Mouse (Mus musculus): ENCODE measurements around the gene Ppp3ca.

GRCm38 (mm10) chr3:136821993-136822392 lies 152.1 kb downstream of the Ppp3ca start:
- no peak for TF ChIP-seq CTCF (IDR thresholded peaks at IDR 0.05; ENCODE audit: low read depth, low read length)
- no peak for TF ChIP-seq EP300 (IDR thresholded peaks at IDR 0.05; ENCODE audit: insufficient read depth, low read depth, low read length)
- no peak for TF ChIP-seq POLR2A (IDR thresholded peaks at IDR 0.05; ENCODE audit: insufficient read depth, low read length)

Measured in ES-Bruce4 (cell line).